Mouse (Mus musculus): ENCODE results near the gene Tk2. TPM values are rescaled to one million over a fixed set of nuclear protein-coding genes. Genes with fewer than 3 reads are reported as not detected.

The Tk2 gene
- polyA plus RNA-seq, 1 experiment from 2014 or later: 50.8 TPM

DNA sequence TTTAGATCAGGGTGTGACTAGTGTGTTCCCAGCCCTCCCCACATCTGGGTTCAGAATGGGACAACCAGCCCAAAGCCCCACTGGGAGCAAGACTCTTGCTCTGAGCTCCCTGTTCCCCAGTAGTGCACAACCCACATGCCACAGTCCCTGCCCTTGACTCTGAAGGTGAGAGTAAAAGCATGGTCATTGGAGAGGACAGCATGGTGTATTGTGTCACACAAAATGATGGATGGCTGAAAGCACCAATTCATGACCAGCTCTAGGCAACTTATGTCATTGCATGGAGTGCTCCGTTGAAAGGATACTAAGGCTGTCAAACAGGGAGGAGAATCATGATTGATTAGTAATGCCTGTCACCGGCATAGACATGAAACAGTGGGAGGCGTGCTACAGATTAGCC lies 43.1 kb downstream of the Tk2 start:
- Histone ChIP-seq H3K27me3 (no peaks in the 10 kb centered on the region), H3K4me1 (no peaks in the 10 kb centered on the region), H3K36me3 (no peaks in the 10 kb centered on the region), H3K9me3 (no peaks in the 10 kb centered on the region), H3K4me3 (no peak overlapping the region), H3K9ac (replicated peaks) (no peak overlapping the region), H3K4me2 (replicated peaks) (no peak overlapping the region), H3K27ac (replicated peaks) (no peak overlapping the region)
- ATAC-seq (replicated peaks): no peak
- WGBS: 67% methylated on average over 3 of the region's 3 CpGs

DNA sequence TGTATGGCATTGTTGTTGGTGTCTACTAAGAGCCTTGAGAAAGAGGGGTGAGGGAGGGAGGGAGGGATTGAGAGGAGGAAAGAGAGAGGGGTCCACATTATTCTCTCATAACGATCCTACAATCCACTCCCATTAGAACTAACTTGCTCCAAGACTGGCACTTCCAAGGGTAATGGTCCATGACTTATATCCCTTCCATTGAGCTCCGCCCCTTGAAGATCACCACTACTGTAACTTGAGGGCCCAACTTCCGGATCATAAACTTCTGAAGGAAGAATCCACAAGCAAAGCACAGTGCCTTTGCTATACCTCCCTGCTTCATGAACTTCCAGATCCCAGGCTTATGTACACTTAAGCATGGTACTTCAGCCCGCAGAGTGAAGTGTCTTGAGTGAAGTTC lies 46.0 kb downstream of the Tk2 start:
- 88% methylated on average over 4 of the region's 4 CpGs for WGBS
- H3K4me3 ChIP-seq: no peak overlapping the region
- no peak for ATAC-seq (replicated peaks)
- H3K27ac ChIP-seq (replicated peaks): no peak overlapping the region
- no peaks in the 10 kb centered on the region for H3K36me3 ChIP-seq
- H3K4me1 ChIP-seq: no peaks in the 10 kb centered on the region
- no peaks in the 10 kb centered on the region for H3K27me3 ChIP-seq
- H3K9me3 ChIP-seq: no peaks in the 10 kb centered on the region
- no peak overlapping the region for H3K9ac ChIP-seq (replicated peaks)
- no peak overlapping the region for H3K4me2 ChIP-seq (replicated peaks)

DNA sequence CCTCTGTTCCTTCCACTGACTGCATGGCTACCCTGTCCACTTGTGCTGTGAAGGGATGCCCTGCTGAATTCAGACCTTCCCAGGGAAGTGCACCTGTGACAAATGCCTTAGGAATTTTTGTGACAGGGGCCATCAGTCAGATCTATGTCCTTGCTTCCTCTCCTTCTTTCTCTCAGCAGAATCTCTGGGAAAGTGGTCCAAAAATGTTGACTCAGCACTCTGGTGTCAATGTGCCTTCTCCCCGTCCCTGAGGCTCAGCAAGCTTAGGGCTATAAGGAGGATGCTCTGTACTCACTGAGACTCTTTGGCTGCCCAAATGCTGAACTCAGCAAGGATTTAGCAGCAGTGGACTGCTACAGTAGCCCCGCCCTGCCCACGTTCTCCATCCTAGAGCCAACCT lies 46.7 kb downstream of the Tk2 start:
- no peak overlapping the region for H3K4me3 ChIP-seq
- 82% methylated on average over 3 of the region's 3 CpGs for WGBS
- H3K27me3 ChIP-seq: no peaks in the 10 kb centered on the region
- no peaks in the 10 kb centered on the region for H3K4me1 ChIP-seq
- H3K27ac ChIP-seq (replicated peaks): no peak overlapping the region
- no peaks in the 10 kb centered on the region for H3K36me3 ChIP-seq
- no peak overlapping the region for H3K9ac ChIP-seq (replicated peaks)
- no peak overlapping the region for H3K4me2 ChIP-seq (replicated peaks)
- H3K9me3 ChIP-seq: no peaks in the 10 kb centered on the region
- no peak for ATAC-seq (replicated peaks)

DNA sequence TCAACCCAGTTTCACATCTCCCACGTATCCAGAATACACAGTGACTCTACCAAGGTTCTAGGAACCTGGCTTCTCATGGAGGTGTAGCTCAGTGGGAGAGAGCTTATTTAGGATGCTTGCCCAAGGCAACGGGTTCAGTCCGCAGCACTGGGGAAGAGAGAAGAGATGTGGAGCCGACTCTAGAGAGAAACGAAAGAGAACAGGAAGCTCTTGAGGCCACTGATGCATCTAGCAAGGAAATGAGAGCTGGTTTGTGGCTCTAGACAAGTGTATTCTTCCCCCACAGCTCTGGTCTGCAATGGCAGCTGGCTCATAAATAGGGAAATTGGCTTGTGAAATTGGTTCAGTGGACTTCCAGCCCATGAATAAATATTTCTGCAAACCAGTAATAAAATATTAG lies 48.6 kb downstream of the Tk2 start:
- H3K4me1 ChIP-seq: no peaks in the 10 kb centered on the region
- H3K4me2 ChIP-seq (replicated peaks): no peak overlapping the region
- no peak overlapping the region for H3K27ac ChIP-seq (replicated peaks)
- no peaks in the 10 kb centered on the region for H3K36me3 ChIP-seq
- no peaks in the 10 kb centered on the region for H3K9me3 ChIP-seq
- H3K4me3 ChIP-seq: no peak overlapping the region
- ATAC-seq (replicated peaks): no peak
- 86% methylated on average over 5 of the region's 5 CpGs for WGBS
- no peaks in the 10 kb centered on the region for H3K27me3 ChIP-seq
- H3K9ac ChIP-seq (replicated peaks): no peak overlapping the region

DNA sequence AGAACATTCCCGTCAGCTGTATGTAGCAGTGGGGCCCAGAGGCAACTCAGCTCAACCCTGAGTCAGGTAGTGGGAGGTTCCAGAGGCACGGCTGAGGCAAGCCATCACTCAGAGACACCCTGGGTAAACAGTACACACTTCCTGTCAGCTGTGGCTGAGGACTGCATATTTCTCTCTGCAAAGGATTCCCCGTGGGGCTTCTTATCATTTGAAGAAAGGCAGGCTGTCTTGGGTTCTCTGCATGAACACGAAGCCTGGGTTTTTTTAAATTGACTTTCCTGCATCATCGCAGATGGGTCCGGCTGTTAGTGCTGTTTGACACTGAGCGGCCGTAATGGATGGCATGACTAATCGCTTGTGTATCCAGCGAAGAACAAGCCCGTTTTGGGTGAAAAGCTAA lies 56.9 kb downstream of the Tk2 start:
- Histone ChIP-seq H3K27me3 (no peaks in the 10 kb centered on the region), H3K4me1 (no peaks in the 10 kb centered on the region), H3K27ac (replicated peaks) (no peak overlapping the region), H3K36me3 (no peaks in the 10 kb centered on the region), H3K4me2 (replicated peaks) (no peak overlapping the region), H3K4me3 (no peak overlapping the region), H3K9me3 (no peaks in the 10 kb centered on the region), H3K9ac (replicated peaks) (no peak overlapping the region)
- no peak for ATAC-seq (replicated peaks)
- WGBS: 75% methylated on average over 11 of the region's 11 CpGs

DNA sequence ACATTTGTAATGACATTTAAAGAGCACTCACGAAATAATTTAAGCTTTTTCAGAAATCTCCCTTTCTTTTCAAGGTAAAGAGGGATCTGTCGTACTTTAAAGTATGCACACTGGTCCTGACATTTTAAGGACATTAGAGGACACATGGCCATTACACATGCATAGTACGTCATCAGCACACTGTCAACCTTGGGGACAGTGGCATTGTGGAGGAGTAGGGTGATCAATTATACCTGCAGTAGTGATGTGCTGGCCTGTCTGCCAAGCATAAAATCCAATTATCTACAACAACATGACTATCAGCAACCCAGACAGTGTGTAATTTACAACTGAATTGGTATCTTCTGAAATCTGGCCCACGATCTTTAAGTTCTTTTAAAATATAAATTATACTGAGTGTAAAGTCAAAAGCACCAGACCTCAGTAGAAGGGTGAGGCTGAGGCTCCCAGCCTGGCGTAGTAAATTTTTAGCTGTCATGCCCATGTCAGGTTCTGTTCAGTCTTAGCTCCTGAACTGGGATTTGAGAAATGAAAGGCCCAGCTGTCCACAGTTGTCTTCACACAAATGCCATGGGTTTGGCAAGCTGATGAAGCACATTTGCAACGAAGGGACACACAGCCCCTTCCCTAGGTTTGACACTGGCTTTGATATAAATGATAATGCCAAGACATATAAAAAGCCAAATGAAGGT lies 57.4 kb downstream of the Tk2 start:
- no peak for ATAC-seq (replicated peaks)
- Histone ChIP-seq H3K4me2 (replicated peaks) (no peak overlapping the region), H3K27me3 (no peaks in the 10 kb centered on the region), H3K4me3 (no peak overlapping the region), H3K4me1 (no peaks in the 10 kb centered on the region), H3K9me3 (no peaks in the 10 kb centered on the region), H3K36me3 (no peaks in the 10 kb centered on the region), H3K27ac (replicated peaks) (no peak overlapping the region), H3K9ac (replicated peaks) (no peak overlapping the region)
- WGBS: 74% methylated on average over 6 of the region's 6 CpGs

DNA sequence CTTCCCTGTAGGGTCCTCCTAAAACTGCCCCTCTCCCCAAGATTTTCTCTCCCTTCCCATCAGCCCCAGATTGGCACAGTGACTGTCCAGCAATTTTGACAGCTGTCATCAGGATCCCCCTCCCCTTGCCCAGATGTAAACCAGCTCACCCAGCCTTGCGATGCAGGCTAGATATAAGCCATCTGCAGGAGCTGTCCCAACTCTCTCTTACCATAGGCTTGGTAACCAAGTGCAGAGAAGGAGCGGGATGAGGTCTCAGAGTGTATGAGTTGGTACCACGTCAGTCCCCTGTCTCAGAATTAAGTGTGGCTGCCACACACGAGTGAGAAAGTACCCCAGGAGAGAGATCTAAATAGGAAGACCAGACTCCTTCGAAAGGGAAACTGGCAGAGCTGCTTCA lies 59.9 kb downstream of the Tk2 start:
- no peaks in the 10 kb centered on the region for H3K36me3 ChIP-seq
- no peak overlapping the region for H3K27ac ChIP-seq (replicated peaks)
- H3K4me1 ChIP-seq: no peaks in the 10 kb centered on the region
- no peak overlapping the region for H3K4me3 ChIP-seq
- H3K27me3 ChIP-seq: no peaks in the 10 kb centered on the region
- H3K9me3 ChIP-seq: no peaks in the 10 kb centered on the region
- no peak overlapping the region for H3K9ac ChIP-seq (replicated peaks)
- 87% methylated on average over 5 of the region's 5 CpGs for WGBS
- ATAC-seq (replicated peaks): no peak
- no peak overlapping the region for H3K4me2 ChIP-seq (replicated peaks)

DNA sequence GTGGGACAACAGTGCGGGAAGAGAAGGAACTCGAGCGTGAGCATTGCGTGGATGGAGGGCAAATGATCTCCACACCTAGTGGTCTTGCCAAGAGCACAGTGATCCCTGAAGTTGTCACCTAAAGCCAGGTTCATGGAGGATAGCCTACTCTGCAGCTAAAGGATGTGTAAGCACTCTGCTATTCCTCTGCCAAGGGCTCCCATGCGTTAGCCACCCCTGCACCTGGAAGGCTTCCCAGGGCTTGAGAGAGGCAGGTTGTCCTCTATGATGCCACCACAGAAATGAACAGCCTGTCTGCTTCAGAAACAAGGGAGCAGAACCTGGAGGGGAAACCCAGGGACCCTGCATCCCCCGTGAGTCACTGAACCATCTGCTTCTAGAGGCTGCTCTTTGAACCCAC lies 60.7 kb downstream of the Tk2 start:
- no peak for ATAC-seq (replicated peaks)
- Histone ChIP-seq H3K4me2 (replicated peaks) (no peak overlapping the region), H3K9me3 (no peaks in the 10 kb centered on the region), H3K27ac (replicated peaks) (no peak overlapping the region), H3K9ac (replicated peaks) (no peak overlapping the region), H3K27me3 (no peaks in the 10 kb centered on the region), H3K4me1 (no peaks in the 10 kb centered on the region), H3K4me3 (no peak overlapping the region), H3K36me3 (no peaks in the 10 kb centered on the region)
- WGBS: 92% methylated on average over 6 of the region's 6 CpGs

DNA sequence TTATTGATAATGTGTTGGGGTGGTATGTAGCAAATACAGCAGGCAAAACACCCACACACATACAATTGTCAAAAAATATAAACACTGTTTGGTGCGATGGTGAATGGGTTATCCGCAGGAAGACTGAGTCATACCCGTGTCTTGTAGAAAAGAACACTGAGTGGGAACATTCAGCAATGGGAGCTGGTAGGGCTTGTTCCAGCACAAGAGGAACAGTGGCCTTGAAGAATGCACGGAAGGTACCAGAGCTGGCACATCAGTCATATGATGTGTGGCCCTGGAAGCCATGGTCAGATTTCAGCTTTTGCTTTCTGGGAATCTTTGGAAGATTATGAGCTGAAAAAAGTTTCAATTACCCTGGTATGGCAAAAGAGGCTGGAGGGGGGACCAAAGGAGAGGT lies 61.5 kb downstream of the Tk2 start:
- no peaks in the 10 kb centered on the region for H3K4me1 ChIP-seq
- no peak for ATAC-seq (replicated peaks)
- no peaks in the 10 kb centered on the region for H3K9me3 ChIP-seq
- WGBS: 92% methylated on average over 4 of the region's 4 CpGs
- H3K27me3 ChIP-seq: no peaks in the 10 kb centered on the region
- H3K9ac ChIP-seq (replicated peaks): no peak overlapping the region
- no peak overlapping the region for H3K4me2 ChIP-seq (replicated peaks)
- no peak overlapping the region for H3K4me3 ChIP-seq
- H3K27ac ChIP-seq (replicated peaks): no peak overlapping the region
- no peaks in the 10 kb centered on the region for H3K36me3 ChIP-seq

DNA sequence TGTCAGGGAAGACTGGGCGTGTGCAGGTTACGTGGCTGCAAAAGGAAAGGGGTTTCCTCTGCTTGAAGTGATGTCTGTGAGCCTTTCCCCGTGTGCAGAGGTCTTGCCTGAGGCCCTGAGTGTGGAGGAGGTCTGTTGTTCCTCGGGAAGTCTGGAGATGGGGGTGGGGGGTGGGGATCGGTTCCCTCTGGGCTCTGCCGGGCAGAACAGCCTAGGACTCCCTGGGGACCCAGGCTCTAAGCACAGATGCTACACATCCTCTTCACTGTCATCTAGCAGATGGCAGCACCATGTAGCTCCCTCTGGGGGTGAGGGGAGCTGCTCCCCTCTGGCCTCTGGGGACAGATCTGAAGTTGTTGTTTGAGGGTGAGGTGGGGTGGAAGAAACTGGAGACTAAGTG lies 63.5 kb downstream of the Tk2 start:
- Histone ChIP-seq H3K36me3 (no peaks in the 10 kb centered on the region), H3K27ac (replicated peaks) (no peak overlapping the region), H3K9me3 (no peaks in the 10 kb centered on the region), H3K4me1 (no peaks in the 10 kb centered on the region), H3K9ac (replicated peaks) (no peak overlapping the region), H3K27me3 (no peaks in the 10 kb centered on the region), H3K4me3 (no peak overlapping the region), H3K4me2 (replicated peaks) (no peak overlapping the region)
- ATAC-seq (replicated peaks): no peak
- 44% methylated on average over 6 of the region's 6 CpGs for WGBS

DNA sequence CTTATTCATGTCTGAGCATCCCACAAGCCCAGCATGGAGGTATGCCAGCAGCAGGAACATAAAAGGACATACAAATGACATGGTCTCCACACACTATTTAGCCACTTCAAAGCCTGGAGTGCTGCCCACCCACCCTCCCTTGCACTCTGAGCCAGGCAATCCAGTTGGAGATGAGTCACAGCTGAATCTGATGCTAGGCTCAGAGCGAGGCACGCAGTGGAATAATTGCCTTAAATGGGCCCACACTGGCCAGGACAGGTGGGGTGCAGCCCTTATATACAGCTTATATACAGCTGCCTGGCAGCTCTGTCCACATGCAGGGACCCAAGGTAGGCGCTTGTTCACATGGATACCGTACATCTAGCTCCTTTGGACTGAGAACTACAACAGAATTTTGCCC lies 71.3 kb downstream of the Tk2 start:
- H3K4me1 ChIP-seq: no peaks in the 10 kb centered on the region
- no peak for ATAC-seq (replicated peaks)
- H3K27ac ChIP-seq (replicated peaks): no peak overlapping the region
- no peaks in the 10 kb centered on the region for H3K36me3 ChIP-seq
- H3K9ac ChIP-seq (replicated peaks): no peak overlapping the region
- H3K27me3 ChIP-seq: peaks cover 15% of the 10 kb centered on the region
- 72% methylated on average over 4 of the region's 4 CpGs for WGBS
- no peak overlapping the region for H3K4me2 ChIP-seq (replicated peaks)
- H3K9me3 ChIP-seq: no peaks in the 10 kb centered on the region
- H3K4me3 ChIP-seq: no peak overlapping the region

All from forebrain, embryonic 15.5 days (tissue).